Mouse (Mus musculus): ENCODE results near the gene Rnf144b. TPM values are rescaled to one million over a fixed set of nuclear protein-coding genes. Genes with fewer than 3 reads are reported as not detected.
A peak's percentile ranks its signal among the peaks of the same experiment; 100 is the strongest.

Rnf144b gene
- polyA plus RNA-seq (2015; fragmentation: Nextera tagmentation; extraction: Ambion mirVana) = 2.4 and 2.5 TPM in 2 replicates

GRCm38 (mm10) chr13:47122537-47123430, at the start of gene Rnf144b:
Gene Rnf144b, plus strand, starts transcription at chr13:47122656.
- peaks cover 35% of the 10 kb centered on the region for H3K27me3 ChIP-seq (ENCODE audit: control insufficient read depth, insufficient read depth, low read depth, low read length)
- H3K9ac ChIP-seq (ENCODE audit: low read depth, low read length) = peak within 1 kb of the TSS; percentile 54
- peak within 1 kb of the TSS; percentile 59 for H3K4me2 ChIP-seq (ENCODE audit: low read depth, low read length)
- no peaks in the 10 kb centered on the region; the same call in 1 of the 2 replicates for H3K4me1 ChIP-seq (ENCODE audit: control insufficient read depth, low read depth, low read length)
- H3K36me3 ChIP-seq (ENCODE audit: control insufficient read depth, insufficient read depth) = no peaks in the 10 kb centered on the region
- H3K9me3 ChIP-seq (replicated peaks; ENCODE audit: control insufficient read depth, low read length) = no peaks in the 10 kb centered on the region
- H3K4me3 ChIP-seq (ENCODE audit: low read depth, low read length) = peak within 1 kb of the TSS; percentile 60
- peak; percentile 63 for ATAC-seq (ENCODE audit: low read depth)
- 3% methylated on average over 55 of the region's 55 CpGs for WGBS (ENCODE audit: insufficient replicate concordance)
- H3K27ac ChIP-seq (ENCODE audit: low read length) = 0 out of 2 replicates have a peak within 1 kb of the TSS, but pooled peaks have one; percentile 24

- Histone ChIP-seq H3K4me2 (ENCODE audit: low read depth, low read length) (no peak overlapping the region), H3K9me3 (replicated peaks; ENCODE audit: control insufficient read depth, low read length) (no peaks in the 10 kb centered on the region), H3K27me3 (ENCODE audit: control insufficient read depth, insufficient read depth, low read depth, low read length) (no peaks in the 10 kb centered on the region), H3K9ac (ENCODE audit: low read depth, low read length) (no peak overlapping the region), H3K4me3 (ENCODE audit: low read depth, low read length) (no peak overlapping the region), H3K27ac (ENCODE audit: low read length) (no peak overlapping the region), H3K4me1 (ENCODE audit: control insufficient read depth, low read depth, low read length) (peaks cover 5% of the 10 kb centered on the region; the same call in 1 of the 2 replicates), H3K36me3 (ENCODE audit: control insufficient read depth, insufficient read depth) (0 out of 2 replicates have a peak, but pooled peaks cover under 1% of the 10 kb centered on the region)
- ATAC-seq (ENCODE audit: low read depth) = no peak
- 62% methylated on average over 5 of the region's 5 CpGs for WGBS (ENCODE audit: insufficient replicate concordance)
Observed at GRCm38 (mm10) chr13:47076156-47076555, 46.3 kb upstream of the Rnf144b start.

- Histone ChIP-seq H3K4me3 (ENCODE audit: low read depth, low read length) (no peak overlapping the region), H3K4me1 (ENCODE audit: control insufficient read depth, low read depth, low read length) (peaks cover 5% of the 10 kb centered on the region; the same call in 1 of the 2 replicates), H3K27ac (ENCODE audit: low read length) (no peak overlapping the region; the same call in 1 of the 2 replicates), H3K4me2 (ENCODE audit: low read depth, low read length) (no peak overlapping the region), H3K36me3 (ENCODE audit: control insufficient read depth, insufficient read depth) (0 out of 2 replicates have a peak, but pooled peaks cover 3% of the 10 kb centered on the region), H3K27me3 (ENCODE audit: control insufficient read depth, insufficient read depth, low read depth, low read length) (no peaks in the 10 kb centered on the region), H3K9me3 (replicated peaks; ENCODE audit: control insufficient read depth, low read length) (0 out of 2 replicates have a peak, but pooled peaks cover 2% of the 10 kb centered on the region), H3K9ac (ENCODE audit: low read depth, low read length) (no peak overlapping the region)
- ATAC-seq (ENCODE audit: low read depth) = peak; percentile 79
Observed at GRCm38 (mm10) chr13:47077367-47077766, 45.1 kb upstream of the Rnf144b start.

- H3K4me3 ChIP-seq (ENCODE audit: low read depth, low read length) = no peak overlapping the region
- no peaks in the 10 kb centered on the region for H3K27me3 ChIP-seq (ENCODE audit: control insufficient read depth, insufficient read depth, low read depth, low read length)
- H3K27ac ChIP-seq (ENCODE audit: low read length) = no peak overlapping the region
- no peak overlapping the region for H3K4me2 ChIP-seq (ENCODE audit: low read depth, low read length)
- peaks cover 5% of the 10 kb centered on the region; the same call in 1 of the 2 replicates for H3K4me1 ChIP-seq (ENCODE audit: control insufficient read depth, low read depth, low read length)
- no peak overlapping the region for H3K9ac ChIP-seq (ENCODE audit: low read depth, low read length)
- no peak for ATAC-seq (ENCODE audit: low read depth)
- H3K36me3 ChIP-seq (ENCODE audit: control insufficient read depth, insufficient read depth) = 0 out of 2 replicates have a peak, but pooled peaks cover 5% of the 10 kb centered on the region
- H3K9me3 ChIP-seq (replicated peaks; ENCODE audit: control insufficient read depth, low read length) = 0 out of 2 replicates have a peak, but pooled peaks cover 2% of the 10 kb centered on the region
- 65% methylated on average over 5 of the region's 5 CpGs for WGBS (ENCODE audit: insufficient replicate concordance)
Observed at GRCm38 (mm10) chr13:47078799-47079198, 43.7 kb upstream of the Rnf144b start.

- no peaks in the 10 kb centered on the region for H3K27me3 ChIP-seq (ENCODE audit: control insufficient read depth, insufficient read depth, low read depth, low read length)
- 81% methylated on average over 4 of the region's 4 CpGs for WGBS (ENCODE audit: insufficient replicate concordance)
- H3K27ac ChIP-seq (ENCODE audit: low read length) = no peak overlapping the region
- ATAC-seq (ENCODE audit: low read depth) = no peak
- no peak overlapping the region for H3K4me3 ChIP-seq (ENCODE audit: low read depth, low read length)
- H3K4me2 ChIP-seq (ENCODE audit: low read depth, low read length) = no peak overlapping the region
- H3K4me1 ChIP-seq (ENCODE audit: control insufficient read depth, low read depth, low read length) = peaks cover 5% of the 10 kb centered on the region; the same call in 1 of the 2 replicates
- 0 out of 2 replicates have a peak, but pooled peaks cover 2% of the 10 kb centered on the region for H3K9me3 ChIP-seq (replicated peaks; ENCODE audit: control insufficient read depth, low read length)
- peaks cover 18% of the 10 kb centered on the region; the same call in 1 of the 2 replicates for H3K36me3 ChIP-seq (ENCODE audit: control insufficient read depth, insufficient read depth)
- no peak overlapping the region for H3K9ac ChIP-seq (ENCODE audit: low read depth, low read length)
Observed at GRCm38 (mm10) chr13:47080905-47081505, 41.5 kb upstream of the Rnf144b start.

- no peak overlapping the region for H3K4me3 ChIP-seq (ENCODE audit: low read depth, low read length)
- no peaks in the 10 kb centered on the region for H3K9me3 ChIP-seq (replicated peaks; ENCODE audit: control insufficient read depth, low read length)
- H3K4me1 ChIP-seq (ENCODE audit: control insufficient read depth, low read depth, low read length) = no peaks in the 10 kb centered on the region
- peaks cover 68% of the 10 kb centered on the region for H3K36me3 ChIP-seq (ENCODE audit: control insufficient read depth, insufficient read depth)
- H3K27me3 ChIP-seq (ENCODE audit: control insufficient read depth, insufficient read depth, low read depth, low read length) = no peaks in the 10 kb centered on the region
- no peak overlapping the region for H3K4me2 ChIP-seq (ENCODE audit: low read depth, low read length)
- 91% methylated on average over 1 of the region's 1 CpGs for WGBS (ENCODE audit: insufficient replicate concordance)
- no peak overlapping the region for H3K9ac ChIP-seq (ENCODE audit: low read depth, low read length)
- ATAC-seq (ENCODE audit: low read depth) = no peak
- no peak overlapping the region for H3K27ac ChIP-seq (ENCODE audit: low read length)
Observed at GRCm38 (mm10) chr13:47088433-47088832, 34.0 kb upstream of the Rnf144b start.

- Histone ChIP-seq H3K27ac (ENCODE audit: low read length) (no peak overlapping the region), H3K27me3 (ENCODE audit: control insufficient read depth, insufficient read depth, low read depth, low read length) (no peaks in the 10 kb centered on the region), H3K4me1 (ENCODE audit: control insufficient read depth, low read depth, low read length) (no peaks in the 10 kb centered on the region), H3K4me3 (ENCODE audit: low read depth, low read length) (no peak overlapping the region), H3K4me2 (ENCODE audit: low read depth, low read length) (no peak overlapping the region), H3K9me3 (replicated peaks; ENCODE audit: control insufficient read depth, low read length) (no peaks in the 10 kb centered on the region), H3K9ac (ENCODE audit: low read depth, low read length) (no peak overlapping the region), H3K36me3 (ENCODE audit: control insufficient read depth, insufficient read depth) (peaks cover 73% of the 10 kb centered on the region)
- WGBS (ENCODE audit: insufficient replicate concordance) = 84% methylated on average over 2 of the region's 2 CpGs
- no peak for ATAC-seq (ENCODE audit: low read depth)
Observed at GRCm38 (mm10) chr13:47089271-47089670, 33.2 kb upstream of the Rnf144b start.

GRCm38 (mm10) chr13:47093791-47094190, 28.7 kb upstream of the Rnf144b start:
- H3K9me3 ChIP-seq (replicated peaks; ENCODE audit: control insufficient read depth, low read length) = no peaks in the 10 kb centered on the region
- ATAC-seq (ENCODE audit: low read depth) = no peak
- no peaks in the 10 kb centered on the region; the same call in 1 of the 2 replicates for H3K4me1 ChIP-seq (ENCODE audit: control insufficient read depth, low read depth, low read length)
- H3K27ac ChIP-seq (ENCODE audit: low read length) = no peak overlapping the region
- no peak overlapping the region for H3K4me3 ChIP-seq (ENCODE audit: low read depth, low read length)
- no peak overlapping the region for H3K9ac ChIP-seq (ENCODE audit: low read depth, low read length)
- 91% methylated on average over 2 of the region's 2 CpGs for WGBS (ENCODE audit: insufficient replicate concordance)
- H3K4me2 ChIP-seq (ENCODE audit: low read depth, low read length) = no peak overlapping the region
- H3K27me3 ChIP-seq (ENCODE audit: control insufficient read depth, insufficient read depth, low read depth, low read length) = no peaks in the 10 kb centered on the region
- H3K36me3 ChIP-seq (ENCODE audit: control insufficient read depth, insufficient read depth) = peaks cover 80% of the 10 kb centered on the region
